In the genomic region with DNA sequence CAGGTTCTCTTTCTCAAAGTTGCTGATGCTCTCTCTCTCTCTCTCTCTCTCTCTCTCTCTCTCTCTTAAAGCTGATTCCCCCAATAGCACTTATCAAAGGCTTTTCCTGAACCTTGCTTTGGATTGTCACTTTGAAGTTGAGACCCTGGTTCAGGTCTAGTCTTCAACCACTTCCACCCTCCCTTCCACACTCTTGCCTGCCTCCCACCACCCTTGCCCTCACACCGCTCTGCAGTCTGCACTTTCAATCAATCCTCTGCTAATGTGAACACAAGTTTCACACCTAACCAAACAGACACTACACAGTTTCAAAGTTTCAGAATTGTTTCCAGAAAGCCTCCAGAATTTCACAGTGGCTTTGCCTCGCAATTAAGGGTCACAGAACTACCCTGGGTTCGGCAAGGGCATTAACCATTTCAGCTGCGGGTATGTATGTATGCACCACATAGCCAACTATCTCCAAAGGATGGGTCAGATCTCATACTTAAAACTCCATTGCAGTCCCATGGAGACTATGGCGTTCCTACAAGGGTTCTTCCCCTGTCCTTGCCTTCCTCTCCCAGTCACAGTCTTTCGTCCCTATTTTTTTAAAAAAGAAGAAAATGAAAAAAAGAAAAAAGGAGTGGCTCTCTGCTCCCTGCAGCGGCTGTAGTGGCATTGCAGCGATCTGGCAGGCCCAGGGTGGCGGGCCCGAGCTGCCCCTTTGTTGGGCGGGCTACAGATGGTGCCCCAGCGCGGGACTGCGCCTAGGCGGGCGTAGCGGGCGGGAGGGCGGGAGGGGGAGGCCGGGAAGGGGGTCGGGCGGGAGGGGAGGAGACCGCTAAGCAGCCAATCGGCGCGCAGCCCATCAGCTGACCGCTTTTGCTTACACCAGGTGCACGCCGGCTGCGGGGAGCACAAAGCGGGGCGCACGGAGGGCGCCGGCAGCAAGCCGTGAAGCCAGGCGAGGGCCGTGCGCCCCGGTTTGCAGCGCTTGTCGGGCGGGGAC, we compare ENCODE assay signal across 8 mouse cellular contexts. TPM values are rescaled to one million over a fixed set of nuclear protein-coding genes. Genes with fewer than 3 reads are reported as not detected.
DNase-seq lines count a peak whose midpoint lies in the region; ATAC-seq and TF ChIP-seq lines count a peak whose summit lies in the region.

A gene (plus strand): TSS at position 892 of the 988 bp plus-strand sequence.

- 4% methylated on average over 41 of the region's 43 CpGs for WGBS in cerebellum, adult 2 months
- 7% methylated on average over 43 of the region's 43 CpGs for WGBS in forebrain, postnatal 0 days
- 5% methylated on average over 36 of the region's 43 CpGs for WGBS in intestine, embryonic 15.5 days
- 3% methylated on average over 30 of the region's 43 CpGs for WGBS in neural tube, embryonic 14.5 days

- H3K4me2 ChIP-seq in forebrain, postnatal 0 days (ENCODE audit: low read depth) = peak within 1 kb of the TSS; percentile 83
- H3K4me2 ChIP-seq in intestine, embryonic 15.5 days (replicated peaks) = peak within 1 kb of the TSS; percentile 99
- peak within 1 kb of the TSS; percentile 71 for H3K4me2 ChIP-seq in neural tube, embryonic 14.5 days (ENCODE audit: low read depth, low read length)

- peak within 1 kb of the TSS; percentile 97 for H3K27ac ChIP-seq in cerebellum, adult 2 months (ENCODE audit: insufficient read depth, low read length)
- H3K27ac ChIP-seq in forebrain, postnatal 0 days (ENCODE audit: low read depth, low read length) = peak within 1 kb of the TSS; percentile 90
- no peak within 1 kb of the TSS for H3K27ac ChIP-seq in intestine, embryonic 15.5 days
- H3K27ac ChIP-seq in neural tube, embryonic 14.5 days (ENCODE audit: low read depth, low read length) = peak within 1 kb of the TSS; percentile 93

- TF ChIP-seq CTCF in cerebellum, adult 2 months (IDR thresholded peaks at IDR 0.05; ENCODE audit: borderline replicate concordance, insufficient read depth, low read depth, low read length) = no peak
- TF ChIP-seq CTCF in forebrain, postnatal 0 days (IDR thresholded peaks at IDR 0.05; ENCODE audit: low read depth) = peak; percentile 38

- peak; percentile 93 for ATAC-seq in forebrain, postnatal 0 days
- ATAC-seq in intestine, embryonic 15.5 days = peak; percentile 93
- ATAC-seq in neural tube, embryonic 14.5 days (ENCODE audit: low read depth) = peak; percentile 96

- DNase-seq in layer of hippocampus, adult 11-12 months (ENCODE audit: low spot score) = peak; percentile 81
- DNase-seq in layer of hippocampus, adult 9-10 months (ENCODE audit: low spot score) = no peak
- peak; percentile 88 to 90 for DNase-seq in cerebellum, adult 2 months
- peak; percentile 90 for DNase-seq in forebrain, postnatal 0 days
- peak; percentile 80 to 87 for DNase-seq in left cerebral cortex, postnatal 36 days (ENCODE audit: low spot score in 2 of 2)
- peak; percentile 46 for DNase-seq in yolk sac, embryonic 10.5 days (ENCODE audit: low spot score)

- H3K9ac ChIP-seq in forebrain, postnatal 0 days = peak within 1 kb of the TSS; percentile 79
- H3K9ac ChIP-seq in intestine, embryonic 15.5 days = peak within 1 kb of the TSS; percentile 48
- H3K9ac ChIP-seq in neural tube, embryonic 14.5 days (replicated peaks; ENCODE audit: low read depth, low read length) = peak within 1 kb of the TSS; percentile 91

- H3K4me3 ChIP-seq in cerebellum, adult 2 months (replicated peaks; ENCODE audit: insufficient read depth, low read depth, low read length) = peak within 1 kb of the TSS; percentile 97
- peak within 1 kb of the TSS; percentile 89 for H3K4me3 ChIP-seq in forebrain, postnatal 0 days (ENCODE audit: low read depth, low read length)
- peak within 1 kb of the TSS; percentile 60 for H3K4me3 ChIP-seq in intestine, embryonic 15.5 days (replicated peaks)
- peak within 1 kb of the TSS; percentile 89 for H3K4me3 ChIP-seq in neural tube, embryonic 14.5 days (ENCODE audit: low read depth, low read length)

- H3K27me3 ChIP-seq in cerebellum, adult 2 months (ENCODE audit: control insufficient read depth, insufficient read depth, low read length) = no peaks in the 10 kb centered on the region
- no peaks in the 10 kb centered on the region for H3K27me3 ChIP-seq in forebrain, postnatal 0 days (ENCODE audit: insufficient read depth, low read length)
- H3K27me3 ChIP-seq in intestine, embryonic 15.5 days (replicated peaks) = peaks cover 22% of the 10 kb centered on the region; the same call in 1 of the 2 replicates
- no peaks in the 10 kb centered on the region; the same call in 1 of the 2 replicates for H3K27me3 ChIP-seq in neural tube, embryonic 14.5 days (ENCODE audit: control insufficient read depth, insufficient read depth, low read length)

- no peaks in the 10 kb centered on the region for H3K9me3 ChIP-seq in forebrain, postnatal 0 days (ENCODE audit: low read length)
- H3K9me3 ChIP-seq in intestine, embryonic 15.5 days = no peaks in the 10 kb centered on the region
- H3K9me3 ChIP-seq in neural tube, embryonic 14.5 days (ENCODE audit: control insufficient read depth, low read length) = no peaks in the 10 kb centered on the region

- no peaks in the 10 kb centered on the region for H3K4me1 ChIP-seq in cerebellum, adult 2 months (ENCODE audit: control insufficient read depth, insufficient read depth, low read length)
- peaks cover 18% of the 10 kb centered on the region for H3K4me1 ChIP-seq in forebrain, postnatal 0 days (ENCODE audit: insufficient read depth)
- peaks cover 10% of the 10 kb centered on the region for H3K4me1 ChIP-seq in intestine, embryonic 15.5 days (replicated peaks)
- H3K4me1 ChIP-seq in neural tube, embryonic 14.5 days (ENCODE audit: control insufficient read depth, insufficient read depth, low read length) = peaks cover 7% of the 10 kb centered on the region

- intact Hi-C loops in left cerebral cortex, postnatal 36 days (cut with DNase I) = loop anchor here (10.0 kb wide), 1 partner anchor 526 kb away; no protein-coding TSS in a partner anchor

- no peaks in the 10 kb centered on the region for H3K36me3 ChIP-seq in forebrain, postnatal 0 days (ENCODE audit: insufficient read depth)
- no peaks in the 10 kb centered on the region for H3K36me3 ChIP-seq in intestine, embryonic 15.5 days
- no peaks in the 10 kb centered on the region for H3K36me3 ChIP-seq in neural tube, embryonic 14.5 days (ENCODE audit: control insufficient read depth, insufficient read depth, low read length)

- TF ChIP-seq POLR2A in cerebellum, adult 2 months (IDR thresholded peaks at IDR 0.05; ENCODE audit: borderline replicate concordance, insufficient read depth, low read length) = peak; percentile 95

RNA-seq across cellular contexts. Expression of the gene that starts here (rescaled TPM):
- polyA plus RNA-seq in cerebellum, adult 2 months (2012; rRNA removed) = 98.1 and 102 TPM in 2 replicates
- total RNA-seq in forebrain, postnatal 0 days (2014; rRNA removed) = 29.8 and 41.5 TPM in 2 replicates
- polyA plus RNA-seq in forebrain, postnatal 0 days (2015; fragmentation: Nextera tagmentation; extraction: Ambion mirVana) = 25.1 and 32.1 TPM in 2 replicates
- polyA plus RNA-seq in intestine, embryonic 15.5 days (2015; fragmentation: Nextera tagmentation; extraction: Ambion mirVana) = 3.9 and 4.0 TPM in 2 replicates
- total RNA-seq in left cerebral cortex, postnatal 36 days (2021) = 10 to 100 TPM; 55.0 to 57.7 TPM
- polyA plus RNA-seq in neural tube, embryonic 14.5 days (2014; fragmentation: Nextera tagmentation; extraction: Ambion mirVana) = 101 and 131 TPM in 2 replicates
